Mouse (Mus musculus) heart, postnatal 0 days (tissue): Measurements from ENCODE around the gene Bcat1. TPM values are rescaled to one million over a fixed set of nuclear protein-coding genes. Genes with fewer than 3 reads are reported as not detected.

Experiments
- ATAC-seq: fragments of 200-750 bp; cut with Nextera tagmentation; 2 replicates; pipeline ENCODE4 v1.8.0; 2017; ENCODE audit warnings: low read depth, moderate number of reproducible peaks, moderate library complexity; ENCODE audit not compliant: insufficient read depth
- DNase-seq: peaks from one replicate; pipeline ENCODE4 v3.0.0-alpha.2; 2016; ENCODE audit warnings: low spot score
- H3K27ac ChIP-seq: fragments of 300-500 bp; sonication (generic); 2 replicates; pipeline ENCODE4 v1.5.1; 2014; ENCODE audit warnings: low read depth, mild to moderate bottlenecking
- H3K27me3 ChIP-seq: fragments of 300-500 bp; sonication (generic); 2 replicates; pipeline ENCODE4 v1.6.1; 2014; ENCODE audit warnings: low read length, mixed read lengths; ENCODE audit not compliant: control insufficient read depth, insufficient read depth
- H3K36me3 ChIP-seq: fragments of 300-500 bp; sonication (generic); replicated peaks from 2 replicates; pipeline ENCODE4 v1.6.1; 2014; ENCODE audit warnings: low read length, mixed read lengths; ENCODE audit not compliant: control insufficient read depth, insufficient read depth
- H3K4me1 ChIP-seq: fragments of 300-500 bp; sonication (generic); 2 replicates; pipeline ENCODE4 v1.6.1; 2014; ENCODE audit warnings: antibody characterized with exemption; ENCODE audit not compliant: control insufficient read depth, insufficient read depth
- H3K4me2 ChIP-seq: fragments of 300-500 bp; sonication (generic); 2 replicates; pipeline ENCODE4 v1.6.1; 2014; ENCODE audit warnings: low read depth, mild to moderate bottlenecking, low read length, moderate library complexity
- H3K4me3 ChIP-seq: fragments of 300-500 bp; sonication (generic); 2 replicates; pipeline ENCODE4 v1.5.1; 2014; ENCODE audit warnings: low read depth, low read length
- H3K9ac ChIP-seq: fragments of 300-500 bp; sonication (generic); replicated peaks from 2 replicates; pipeline ENCODE4 v1.6.1; 2014; ENCODE audit warnings: low read depth, low read length, mixed read lengths
- H3K9me3 ChIP-seq: fragments of 300-500 bp; sonication (generic); replicated peaks from 2 replicates; pipeline ENCODE4 v1.6.1; 2016; ENCODE audit warnings: low read length; ENCODE audit not compliant: control insufficient read depth
- CTCF ChIP-seq: IDR thresholded peaks from 2 replicates; pipeline ENCODE4 v1.5.1; 2016; ENCODE audit warnings: antibody characterized with exemption, control low read depth, low read depth
- EP300 ChIP-seq: IDR thresholded peaks from 2 replicates; pipeline ENCODE4 v1.6.1; 2016; ENCODE audit warnings: antibody characterized with exemption, low read depth
- WGBS: fragments of 180-500 bp; shearing (Covaris S2); extraction: QIAGEN DNeasy Blood & Tissue Kit; methylation state at CpG from one replicate; pipeline ENCODE4 v1.1.7; 2014; 5-methylcytosine and 5-hydroxymethylcytosine counted together
- polyA plus RNA-seq: library from polyadenylated mRNA; unstranded; fragments of >200 nt; fragmentation: Nextera tagmentation; extraction: Ambion mirVana; gene quantifications from 2 replicates; pipeline ENCODE4 v1.2.1, GENCODE M21; 2015
- total RNA-seq: library from RNA; depleted of rRNA; stranded (reverse); fragments of >200 nt; gene quantifications from 2 replicates; pipeline ENCODE4 v1.2.3, GENCODE M21; 2014; ENCODE audit warnings: low replicate concordance; rRNA removed

Gene Bcat1
- total and polyA plus RNA-seq, 2 experiments from 2014 or later, result 0.94 to 2.6 TPM

- WGBS, result 54% methylated on average over 4 of the region's 4 CpGs
- no peaks in the 10 kb centered on the region for H3K36me3 ChIP-seq
- no peak overlapping the region for H3K27ac ChIP-seq
- no peaks in the 10 kb centered on the region for H3K9me3 ChIP-seq
- H3K27me3 ChIP-seq, result no peaks in the 10 kb centered on the region
- DNase-seq (no peak), ATAC-seq (no peak)
- no peaks in the 10 kb centered on the region for H3K4me1 ChIP-seq
- H3K4me2 ChIP-seq, result no peak overlapping the region
- TF ChIP-seq CTCF, result no peak
- TF ChIP-seq EP300, result no peak
- H3K4me3 ChIP-seq, result no peak overlapping the region
- no peak overlapping the region for H3K9ac ChIP-seq
These were observed 114.0 kb downstream of the Bcat1 start for GRCm38 (mm10) chr6:144962013-144962354.

DNA sequence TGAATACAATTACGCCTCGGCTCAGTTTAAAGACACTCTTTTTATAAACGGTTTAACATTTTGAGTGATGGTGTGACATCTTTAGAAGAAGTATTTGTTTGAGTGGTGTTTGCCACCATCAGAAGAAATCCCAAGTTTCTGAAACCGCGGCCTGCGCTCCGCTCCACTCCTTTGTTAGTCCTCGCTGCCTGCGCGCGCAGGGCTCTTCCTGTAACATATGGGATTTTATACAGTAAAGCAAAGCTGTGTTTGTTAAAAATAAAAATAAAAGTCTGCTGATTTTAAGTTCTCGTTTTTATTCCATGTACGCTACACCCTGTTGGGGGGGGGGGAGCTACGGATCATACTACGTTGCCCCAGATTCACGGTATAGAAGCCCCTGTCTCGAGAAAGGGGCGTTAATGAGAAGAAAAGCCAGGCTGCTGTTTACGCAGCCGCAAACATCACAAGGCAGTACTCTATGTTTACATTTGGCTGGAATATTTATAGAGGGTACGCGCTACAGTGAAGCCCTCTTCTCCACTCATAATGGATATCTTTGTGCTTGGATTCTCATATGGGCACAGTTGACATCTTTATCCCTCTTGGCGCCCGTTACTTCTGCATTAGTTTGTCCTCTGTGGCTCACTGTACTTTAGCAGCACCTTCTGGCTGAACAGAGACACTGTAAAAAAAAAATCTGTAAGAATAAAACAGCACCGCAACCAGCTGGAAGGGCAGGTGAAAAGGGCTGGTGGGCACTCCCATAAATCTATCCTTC is 114.6 kb downstream of the Bcat1 start:
- no peak for ATAC-seq
- no peak overlapping the region for H3K9ac ChIP-seq

GRCm38 (mm10) chr6:144955887-144956547 is 120.0 kb downstream of the Bcat1 start:
- no peaks in the 10 kb centered on the region for H3K36me3 ChIP-seq
- H3K27ac ChIP-seq, result no peak overlapping the region
- no peak for DNase-seq
- 68% methylated on average over 14 of the region's 14 CpGs for WGBS
- no peaks in the 10 kb centered on the region for H3K27me3 ChIP-seq
- H3K9ac ChIP-seq, result no peak overlapping the region
- TF ChIP-seq CTCF (no peak), EP300 (no peak)
- no peak overlapping the region for H3K4me2 ChIP-seq
- ATAC-seq, result no peak
- no peaks in the 10 kb centered on the region for H3K9me3 ChIP-seq
- H3K4me3 ChIP-seq, result no peak overlapping the region
- H3K4me1 ChIP-seq, result no peaks in the 10 kb centered on the region

More for the DNA sequence above, 114.6 kb downstream of the Bcat1 start:
- H3K27ac ChIP-seq, result no peak overlapping the region
- TF ChIP-seq CTCF (0 out of 2 replicates have a peak, but pooled peaks have one; percentile 16), EP300 (no peak)
- no peaks in the 10 kb centered on the region for H3K36me3 ChIP-seq
- WGBS, result 87% methylated on average over 25 of the region's 25 CpGs
- no peak overlapping the region for H3K4me3 ChIP-seq
- no peaks in the 10 kb centered on the region for H3K27me3 ChIP-seq
- H3K4me2 ChIP-seq, result no peak overlapping the region
- H3K9me3 ChIP-seq, result no peaks in the 10 kb centered on the region
- DNase-seq, result no peak
- no peaks in the 10 kb centered on the region for H3K4me1 ChIP-seq

GRCm38 (mm10) chr6:144952885-144953284 is 123.1 kb downstream of the Bcat1 start:
- ATAC-seq (no peak), DNase-seq (no peak)
- no peaks in the 10 kb centered on the region for H3K36me3 ChIP-seq
- TF ChIP-seq EP300 (no peak), CTCF (no peak)
- no peak overlapping the region for H3K27ac ChIP-seq
- no peaks in the 10 kb centered on the region for H3K27me3 ChIP-seq
- H3K9me3 ChIP-seq, result no peaks in the 10 kb centered on the region
- H3K4me3 ChIP-seq, result no peak overlapping the region
- H3K4me2 ChIP-seq, result no peak overlapping the region
- no peak overlapping the region for H3K9ac ChIP-seq
- no peaks in the 10 kb centered on the region for H3K4me1 ChIP-seq
- WGBS, result 68% methylated on average over 6 of the region's 6 CpGs

GRCm38 (mm10) chr6:144944435-144945365 is 131.3 kb downstream of the Bcat1 start:
- no peak overlapping the region for H3K4me2 ChIP-seq
- H3K4me3 ChIP-seq, result no peak overlapping the region
- no peak for TF ChIP-seq EP300
- TF ChIP-seq CTCF, result no peak
- no peaks in the 10 kb centered on the region for H3K4me1 ChIP-seq
- H3K27me3 ChIP-seq, result no peaks in the 10 kb centered on the region
- WGBS, result 75% methylated on average over 10 of the region's 10 CpGs
- DNase-seq, result no peak
- ATAC-seq, result no peak
- no peak overlapping the region for H3K27ac ChIP-seq
- H3K9ac ChIP-seq, result no peak overlapping the region
- H3K9me3 ChIP-seq, result no peaks in the 10 kb centered on the region
- no peaks in the 10 kb centered on the region for H3K36me3 ChIP-seq

Other genes starting within 250 kb of the Bcat1 start
- 4.2 and 5.7 TPM in 2 replicates for gene Lrmp, start 39.5 kb upstream of the Bcat1 start, total RNA-seq
- gene Lrmp, start 39.5 kb upstream of the Bcat1 start, polyA plus RNA-seq, result 0.98 and 1.2 TPM in 2 replicates
- gene Casc1, start 134.8 kb upstream of the Bcat1 start, total RNA-seq, result 0.08 and 2.2 TPM in 2 replicates
- 0.42 and 0.51 TPM in 2 replicates for gene Casc1, start 134.8 kb upstream of the Bcat1 start, polyA plus RNA-seq
- gene Etfrf1, start 134.9 kb upstream of the Bcat1 start, total RNA-seq, result 27.6 and 31.8 TPM in 2 replicates
- 86.9 and 99.7 TPM in 2 replicates for gene Etfrf1, start 134.9 kb upstream of the Bcat1 start, polyA plus RNA-seq
- gene Kras, start 174.1 kb upstream of the Bcat1 start, total RNA-seq, result 10.2 and 16.8 TPM in 2 replicates
- gene Kras, start 174.1 kb upstream of the Bcat1 start, polyA plus RNA-seq, result 29.2 and 34.2 TPM in 2 replicates